Mouse (Mus musculus) G1E (cell line): ENCODE data around the gene Epas1.

ENCODE experiments used
- CTCF ChIP-seq: IDR thresholded peaks from 2 replicates; pipeline ENCODE4 v1.5.1; 2012; ENCODE audit warnings: low read depth, low read length, inconsistent platforms, mixed read lengths
- GATA1 ChIP-seq: IDR thresholded peaks from 2 replicates; pipeline ENCODE4 v1.6.1; 2012; ENCODE audit warnings: borderline replicate concordance, low read length, inconsistent platforms, mixed read lengths
- GATA2 ChIP-seq: IDR thresholded peaks from 2 replicates; pipeline ENCODE4 v1.6.1; 2012; ENCODE audit warnings: low read depth, low read length, inconsistent platforms, borderline replicate concordance
- POLR2AphosphoS5 ChIP-seq: IDR thresholded peaks from 2 replicates; pipeline ENCODE4 v1.6.1; 2012; ENCODE audit warnings: low read depth, low read length, inconsistent platforms; ENCODE audit not compliant: insufficient replicate concordance
- TAL1 ChIP-seq: conservative IDR thresholded peaks from 2 replicates; pipeline ENCODE4 v1.6.1; 2012; ENCODE audit warnings: low read depth, low read length, inconsistent platforms, mixed read lengths

DNA sequence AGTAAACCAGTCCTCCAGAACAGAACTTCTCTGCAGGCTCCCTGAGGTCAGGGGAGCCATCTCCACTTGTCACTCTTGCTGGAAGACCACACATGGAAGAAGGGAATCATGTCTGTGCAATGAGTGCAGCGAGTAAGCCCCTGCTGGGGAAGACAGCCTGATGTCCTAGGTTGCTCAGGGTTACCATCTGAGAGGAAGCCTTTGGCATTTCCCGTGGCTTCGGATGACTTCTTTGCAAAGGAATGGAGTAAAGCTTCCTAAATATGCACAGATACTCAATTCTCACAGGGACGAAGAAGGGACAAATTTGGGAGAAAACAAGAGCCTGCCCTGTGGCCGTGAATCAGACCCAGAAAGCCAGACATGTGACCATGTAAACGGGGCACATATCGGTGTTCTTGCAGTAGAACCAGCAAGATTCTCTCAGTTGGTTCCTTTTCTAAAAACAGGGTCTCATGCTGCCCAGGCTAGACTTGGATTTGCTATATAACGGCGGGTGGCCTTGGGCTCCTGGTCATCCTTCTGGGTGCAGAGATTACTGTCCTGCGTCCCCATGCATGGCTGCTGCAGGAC, 31.0 kb downstream of the Epas1 start:
- TF ChIP-seq CTCF (no peak), POLR2AphosphoS5 (no peak), GATA2 (no peak), GATA1 (no peak), TAL1 (no peak)
